Mouse (Mus musculus): ENCODE measurements around the gene Cfap20. TPM values are rescaled to one million over a fixed set of nuclear protein-coding genes. Genes with fewer than 3 reads are reported as not detected.

The Cfap20 gene
- 141 and 148 TPM in 2 replicates for polyA plus RNA-seq (2016; fragmentation: Nextera tagmentation; extraction: Ambion mirVana)

DNA sequence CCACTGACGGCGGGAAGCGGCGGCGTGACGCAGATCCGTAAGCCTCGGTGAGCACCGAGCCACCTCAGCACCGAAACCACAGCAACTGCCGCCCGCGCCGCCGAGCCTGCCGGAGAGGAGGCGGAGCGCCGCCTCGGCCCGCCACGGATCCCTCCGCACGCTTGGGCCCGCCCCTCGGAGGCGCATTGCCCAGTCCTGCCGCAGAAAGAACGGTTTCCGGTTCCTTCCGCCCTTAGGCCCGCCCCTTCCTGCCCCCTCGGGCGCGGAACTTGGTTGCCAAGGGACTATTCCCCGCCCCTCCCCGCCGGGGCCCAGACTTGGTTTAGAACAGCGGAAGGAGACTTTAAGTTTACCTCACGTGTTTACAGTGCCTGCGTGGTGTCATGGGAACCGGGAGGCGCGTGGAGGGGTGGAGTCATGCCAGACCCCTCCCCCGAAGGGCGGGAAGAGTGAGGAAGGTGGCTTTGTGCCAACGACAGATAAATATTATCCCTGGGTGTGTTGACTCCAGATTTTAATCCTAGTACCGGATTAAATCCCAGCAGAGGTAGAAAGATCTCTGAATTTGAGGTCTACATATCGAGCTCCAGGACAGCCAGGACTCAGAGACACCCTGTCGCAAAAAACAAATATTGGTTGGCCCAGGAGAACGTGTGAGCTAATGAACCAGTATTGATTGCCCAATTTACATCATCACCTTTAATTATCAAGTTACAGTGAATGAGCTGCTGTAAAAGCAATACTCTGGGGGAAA, at the start of gene Cfap20:
Gene Cfap20 (minus strand): TSS at position 184 of the 754 bp plus-strand sequence.
- 1% methylated on average over 51 of the region's 51 CpGs for WGBS
- Histone ChIP-seq H3K9me3 (no peaks in the 10 kb centered on the region), H3K27ac (replicated peaks) (peak within 1 kb of the TSS; percentile 94), H3K27me3 (replicated peaks; ENCODE audit: low read depth, poor library complexity, severe bottlenecking) (no peaks in the 10 kb centered on the region), H3K4me1 (peaks cover 33% of the 10 kb centered on the region), H3K4me3 (peak within 1 kb of the TSS; percentile 91), H3K36me3 (replicated peaks) (no peaks in the 10 kb centered on the region; the same call in 1 of the 2 replicates)
- peak; percentile 100 for DNase-seq (ENCODE audit: low spot score)

DNA sequence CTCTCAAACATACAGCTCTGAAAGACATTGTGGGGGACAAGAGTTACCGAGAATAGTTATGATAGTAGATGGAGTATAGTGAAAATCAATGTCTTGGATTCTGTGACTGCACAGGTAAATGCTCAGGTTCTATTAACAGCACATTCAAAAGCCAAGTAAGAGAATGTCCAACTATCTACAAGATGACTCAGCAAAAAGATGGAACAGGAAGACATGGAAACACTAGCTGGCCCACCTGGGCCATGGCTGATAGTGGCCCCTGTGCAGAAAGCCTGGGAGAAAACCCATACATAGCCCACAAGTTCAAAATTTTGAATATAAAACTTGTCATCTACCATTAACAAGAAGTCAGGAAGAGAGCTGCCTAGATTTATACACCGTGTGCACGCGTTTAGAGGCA, 35.3 kb upstream of the Cfap20 start:
- Histone ChIP-seq H3K27me3 (replicated peaks; ENCODE audit: low read depth, poor library complexity, severe bottlenecking) (no peaks in the 10 kb centered on the region), H3K4me1 (no peaks in the 10 kb centered on the region), H3K4me3 (no peak overlapping the region), H3K36me3 (replicated peaks) (peaks cover 96% of the 10 kb centered on the region), H3K27ac (replicated peaks) (no peak overlapping the region), H3K9me3 (no peaks in the 10 kb centered on the region)
- 97% methylated on average over 4 of the region's 4 CpGs for WGBS
- DNase-seq (ENCODE audit: low spot score): no peak

DNA sequence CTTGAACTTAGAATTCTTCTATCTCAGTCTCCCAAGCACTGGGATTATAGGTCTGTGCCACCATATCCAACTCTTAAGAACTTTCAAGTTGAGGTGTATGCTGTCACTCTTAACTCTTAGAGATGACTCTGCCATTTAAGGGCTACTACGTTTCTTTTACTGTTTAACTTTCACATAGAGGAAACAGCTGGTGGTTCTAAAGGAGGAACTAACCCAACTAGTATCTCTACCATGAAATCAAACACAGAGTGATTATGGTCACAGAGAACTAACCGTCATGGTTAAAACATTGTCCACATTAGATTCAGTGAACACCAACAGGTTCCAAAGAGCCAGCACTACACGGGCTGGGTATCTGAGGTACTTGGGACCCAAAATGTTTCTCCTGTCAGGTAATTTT, 34.3 kb upstream of the Cfap20 start:
- peaks cover 96% of the 10 kb centered on the region for H3K36me3 ChIP-seq (replicated peaks)
- no peak overlapping the region for H3K27ac ChIP-seq (replicated peaks)
- WGBS: 93% methylated on average over 3 of the region's 3 CpGs

DNA sequence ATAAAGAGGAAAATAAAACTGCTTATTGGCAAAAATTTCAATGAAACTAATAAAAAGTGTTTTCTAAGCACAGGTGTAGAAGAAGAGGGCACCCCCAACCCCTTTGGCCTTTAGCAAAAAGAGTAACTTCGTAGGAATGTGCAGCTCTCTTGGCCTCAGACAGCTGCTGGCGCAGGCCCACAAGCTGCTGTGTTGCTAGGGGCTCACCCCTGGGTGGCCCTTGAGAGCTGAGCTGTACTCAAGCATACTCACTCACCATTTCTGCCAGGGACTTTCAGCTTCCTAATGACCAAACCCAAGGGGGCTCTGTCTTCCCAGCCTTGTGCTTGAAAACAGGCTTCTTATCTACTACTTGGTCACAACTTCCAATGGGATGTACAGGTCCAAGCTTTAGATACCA, 31.9 kb upstream of the Cfap20 start:
- H3K27ac ChIP-seq (replicated peaks): no peak overlapping the region
- no peak for DNase-seq (ENCODE audit: low spot score)
- WGBS: 90% methylated on average over 2 of the region's 2 CpGs
- H3K27me3 ChIP-seq (replicated peaks; ENCODE audit: low read depth, poor library complexity, severe bottlenecking): no peaks in the 10 kb centered on the region
- H3K4me3 ChIP-seq: no peak overlapping the region
- H3K36me3 ChIP-seq (replicated peaks): peaks cover 96% of the 10 kb centered on the region
- H3K9me3 ChIP-seq: no peaks in the 10 kb centered on the region
- no peaks in the 10 kb centered on the region for H3K4me1 ChIP-seq

More for the DNA sequence above, 34.3 kb upstream of the Cfap20 start:
- H3K9me3 ChIP-seq: no peaks in the 10 kb centered on the region
- H3K27me3 ChIP-seq (replicated peaks; ENCODE audit: low read depth, poor library complexity, severe bottlenecking): no peaks in the 10 kb centered on the region
- no peak overlapping the region for H3K4me3 ChIP-seq
- H3K4me1 ChIP-seq: no peaks in the 10 kb centered on the region
- DNase-seq (ENCODE audit: low spot score): no peak

DNA sequence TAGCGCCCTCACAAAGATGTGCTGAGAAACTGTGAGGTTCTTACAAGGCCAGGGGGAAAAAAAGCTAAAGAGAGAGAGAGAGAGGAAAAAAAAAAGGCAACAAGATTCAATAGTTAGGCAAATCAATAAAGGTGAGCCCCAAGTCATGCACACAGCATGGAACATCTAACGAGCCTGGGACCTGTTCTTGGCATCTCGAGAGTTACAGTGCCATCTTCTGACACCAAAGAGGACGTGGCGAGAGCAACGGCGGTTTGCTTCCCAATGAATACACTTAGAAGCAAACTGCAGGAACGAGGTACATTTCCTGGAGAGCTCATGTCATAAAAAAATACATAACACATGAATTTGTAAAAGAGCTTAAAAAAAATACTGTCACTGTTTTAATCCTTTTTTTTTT, 17.8 kb upstream of the Cfap20 start:
- no peak for DNase-seq (ENCODE audit: low spot score)
- no peaks in the 10 kb centered on the region for H3K4me1 ChIP-seq
- no peaks in the 10 kb centered on the region for H3K27me3 ChIP-seq (replicated peaks; ENCODE audit: low read depth, poor library complexity, severe bottlenecking)
- no peak overlapping the region for H3K4me3 ChIP-seq
- peaks cover 99% of the 10 kb centered on the region for H3K36me3 ChIP-seq (replicated peaks)
- 77% methylated on average over 8 of the region's 8 CpGs for WGBS
- no peak overlapping the region for H3K27ac ChIP-seq (replicated peaks)
- no peaks in the 10 kb centered on the region for H3K9me3 ChIP-seq

DNA sequence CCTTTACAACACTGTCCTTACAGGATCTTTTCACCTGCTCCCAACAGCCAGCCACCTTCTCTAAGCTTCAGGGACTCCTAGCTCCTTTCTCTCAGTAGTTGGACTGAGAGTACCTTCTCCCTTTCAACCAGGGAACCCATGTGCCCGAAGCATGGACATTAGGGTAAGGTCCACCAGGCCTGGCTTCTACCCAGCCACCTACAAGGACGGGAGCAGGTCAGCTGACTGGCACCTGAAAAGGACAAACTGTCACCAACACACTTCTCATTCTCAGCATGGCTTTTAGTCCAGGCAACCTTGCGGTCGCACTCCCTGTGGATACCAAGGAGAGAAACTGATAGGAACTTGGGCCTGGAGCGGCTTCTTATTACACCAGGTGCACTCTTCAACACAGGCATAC, 15.6 kb upstream of the Cfap20 start:
- Histone ChIP-seq H3K4me3 (no peak overlapping the region), H3K4me1 (no peaks in the 10 kb centered on the region), H3K27me3 (replicated peaks; ENCODE audit: low read depth, poor library complexity, severe bottlenecking) (no peaks in the 10 kb centered on the region), H3K9me3 (no peaks in the 10 kb centered on the region), H3K27ac (replicated peaks) (no peak overlapping the region), H3K36me3 (replicated peaks) (peaks cover 89% of the 10 kb centered on the region)
- no peak for DNase-seq (ENCODE audit: low spot score)
- 96% methylated on average over 5 of the region's 5 CpGs for WGBS

DNA sequence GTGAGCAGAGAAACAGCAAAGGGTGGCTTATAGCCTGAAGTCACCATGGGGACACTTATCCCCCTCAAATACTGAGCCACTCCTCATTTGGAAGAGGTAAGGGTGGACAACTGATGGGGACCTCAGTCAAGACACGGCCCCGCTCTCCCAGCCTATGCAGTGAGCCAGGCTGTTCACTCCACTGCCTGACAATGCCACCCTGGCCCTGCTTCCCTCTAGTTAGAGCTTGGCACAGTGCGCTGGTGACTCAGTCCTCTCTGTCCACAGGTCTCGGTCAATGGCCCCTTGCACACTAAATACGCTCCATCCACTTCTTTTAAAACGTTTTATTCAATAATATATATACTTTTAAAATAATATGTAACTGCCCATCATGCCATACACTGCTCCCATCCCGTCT, 13.0 kb upstream of the Cfap20 start:
- H3K4me3 ChIP-seq: no peak overlapping the region
- WGBS: 89% methylated on average over 7 of the region's 7 CpGs
- H3K36me3 ChIP-seq (replicated peaks): peaks cover 63% of the 10 kb centered on the region
- H3K9me3 ChIP-seq: no peaks in the 10 kb centered on the region
- no peaks in the 10 kb centered on the region for H3K27me3 ChIP-seq (replicated peaks; ENCODE audit: low read depth, poor library complexity, severe bottlenecking)
- DNase-seq (ENCODE audit: low spot score): no peak
- H3K27ac ChIP-seq (replicated peaks): no peak overlapping the region
- H3K4me1 ChIP-seq: no peaks in the 10 kb centered on the region

DNA sequence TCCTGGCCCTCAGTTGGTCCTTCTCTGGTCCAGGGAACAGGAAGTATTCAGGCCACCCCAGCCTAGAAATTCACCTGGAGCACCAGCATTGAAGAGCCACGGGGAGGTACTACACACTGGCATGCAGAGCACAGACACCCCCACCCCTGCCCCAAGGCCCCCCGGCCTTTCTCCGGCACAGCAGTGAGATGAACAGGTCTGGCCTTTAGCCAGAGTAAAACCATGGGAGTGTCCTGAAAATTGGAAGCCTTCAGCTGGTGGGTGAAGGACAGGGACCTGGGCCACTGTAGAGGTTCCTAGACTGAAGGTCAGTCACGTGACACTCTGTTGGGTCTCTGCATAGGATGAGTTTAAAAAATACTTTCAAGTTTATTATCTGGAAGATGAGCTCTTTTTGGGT, 10.4 kb upstream of the Cfap20 start:
- DNase-seq (ENCODE audit: low spot score): no peak
- 91% methylated on average over 4 of the region's 4 CpGs for WGBS
- H3K9me3 ChIP-seq: no peaks in the 10 kb centered on the region
- H3K36me3 ChIP-seq (replicated peaks): peaks cover 38% of the 10 kb centered on the region
- H3K27ac ChIP-seq (replicated peaks): no peak overlapping the region
- no peaks in the 10 kb centered on the region; the same call in 1 of the 2 replicates for H3K4me1 ChIP-seq
- H3K27me3 ChIP-seq (replicated peaks; ENCODE audit: low read depth, poor library complexity, severe bottlenecking): no peaks in the 10 kb centered on the region
- no peak overlapping the region for H3K4me3 ChIP-seq

DNA sequence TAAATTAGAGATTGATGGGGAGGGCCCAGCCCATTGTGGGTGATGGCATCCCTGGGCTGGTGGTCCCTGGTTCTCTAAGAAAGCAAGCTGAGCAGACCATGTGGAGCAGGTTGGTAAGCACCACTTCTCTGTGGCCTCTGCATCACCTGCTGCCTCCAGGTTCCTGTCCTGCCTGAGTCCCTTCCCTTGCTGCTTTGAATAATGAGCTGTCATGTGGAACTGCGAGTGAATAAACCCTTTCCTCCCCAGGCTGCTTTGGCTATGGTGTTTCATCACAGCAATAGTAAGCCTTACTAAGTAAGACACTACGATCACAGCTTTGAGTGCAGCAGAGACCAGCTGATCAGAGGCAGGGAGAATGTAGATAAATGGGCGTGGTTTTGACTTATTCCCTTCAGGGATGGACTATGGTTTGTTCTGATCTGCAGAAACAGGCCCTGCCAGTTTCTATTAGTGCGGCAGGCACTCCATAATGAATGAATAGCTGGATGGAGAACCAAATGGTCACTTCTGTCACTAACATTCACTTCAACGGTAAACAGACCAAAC, 6.9 kb upstream of the Cfap20 start:
- no peak for DNase-seq (ENCODE audit: low spot score)
- Histone ChIP-seq H3K9me3 (no peaks in the 10 kb centered on the region), H3K27ac (replicated peaks) (no peak overlapping the region), H3K4me3 (no peak overlapping the region), H3K4me1 (no peaks in the 10 kb centered on the region; the same call in 1 of the 2 replicates), H3K36me3 (replicated peaks) (peaks cover 3% of the 10 kb centered on the region), H3K27me3 (replicated peaks; ENCODE audit: low read depth, poor library complexity, severe bottlenecking) (no peaks in the 10 kb centered on the region)
- 61% methylated on average over 5 of the region's 5 CpGs for WGBS

DNA sequence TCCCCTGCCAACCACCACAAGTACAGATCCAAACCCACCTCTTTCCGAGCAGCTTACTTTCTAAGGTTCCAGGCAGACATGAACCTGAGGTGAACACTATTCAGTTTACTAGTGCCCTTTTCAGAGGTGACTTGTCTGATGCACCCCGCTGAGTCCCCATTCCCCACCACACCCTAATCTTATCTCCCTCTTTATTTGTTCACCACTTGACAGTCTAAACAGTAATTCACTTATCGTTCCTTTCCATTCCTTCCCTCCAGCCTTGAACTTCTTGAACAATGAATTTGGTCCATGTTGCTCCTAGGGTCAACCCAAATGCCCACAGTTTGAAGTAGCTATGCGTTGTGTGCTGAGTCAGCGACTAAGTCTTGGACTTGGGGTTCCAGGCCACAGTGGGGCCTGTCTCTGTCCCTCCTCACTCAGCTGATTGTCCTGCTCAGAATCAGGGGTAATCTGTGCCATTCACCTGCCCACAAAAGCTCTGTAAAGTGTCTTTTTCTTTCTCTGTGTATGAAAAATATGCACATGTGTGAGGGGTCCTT, 5.6 kb upstream of the Cfap20 start:
- DNase-seq (ENCODE audit: low spot score): no peak
- 88% methylated on average over 5 of the region's 5 CpGs for whole genome bisulfite sequencing
- Histone ChIP-seq H3K27me3 (replicated peaks; ENCODE audit: low read depth, poor library complexity, severe bottlenecking) (no peaks in the 10 kb centered on the region), H3K27ac (replicated peaks) (no peak overlapping the region), H3K4me3 (no peak overlapping the region), H3K4me1 (no peaks in the 10 kb centered on the region; the same call in 1 of the 2 replicates), H3K36me3 (replicated peaks) (no peaks in the 10 kb centered on the region), H3K9me3 (no peaks in the 10 kb centered on the region)

DNA sequence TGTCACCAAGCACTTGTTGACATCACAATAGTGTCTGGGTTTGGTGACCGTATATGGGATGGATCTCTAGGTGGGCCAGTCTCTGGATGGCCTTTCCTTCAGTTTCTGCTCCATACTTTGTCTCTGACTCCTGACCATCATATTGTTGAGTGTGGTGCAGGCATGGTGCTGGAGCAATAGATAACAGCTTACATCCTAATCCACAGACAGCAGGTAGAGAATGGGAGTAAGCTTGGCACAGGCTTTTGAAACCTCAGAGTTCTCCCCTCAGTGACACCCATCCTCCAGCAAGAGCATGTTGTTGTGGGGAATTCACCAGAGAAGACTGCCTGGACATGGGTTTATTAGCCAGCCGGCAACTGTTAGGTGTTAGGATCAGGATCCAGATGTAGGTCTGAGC, 4.8 kb upstream of the Cfap20 start:
- 87% methylated on average over 2 of the region's 2 CpGs for WGBS
- no peak overlapping the region for H3K4me3 ChIP-seq
- H3K4me1 ChIP-seq: no peaks in the 10 kb centered on the region; the same call in 1 of the 2 replicates
- H3K36me3 ChIP-seq (replicated peaks): no peaks in the 10 kb centered on the region
- no peak for DNase-seq (ENCODE audit: low spot score)
- no peaks in the 10 kb centered on the region for H3K27me3 ChIP-seq (replicated peaks; ENCODE audit: low read depth, poor library complexity, severe bottlenecking)
- H3K27ac ChIP-seq (replicated peaks): no peak overlapping the region
- no peaks in the 10 kb centered on the region for H3K9me3 ChIP-seq

DNA sequence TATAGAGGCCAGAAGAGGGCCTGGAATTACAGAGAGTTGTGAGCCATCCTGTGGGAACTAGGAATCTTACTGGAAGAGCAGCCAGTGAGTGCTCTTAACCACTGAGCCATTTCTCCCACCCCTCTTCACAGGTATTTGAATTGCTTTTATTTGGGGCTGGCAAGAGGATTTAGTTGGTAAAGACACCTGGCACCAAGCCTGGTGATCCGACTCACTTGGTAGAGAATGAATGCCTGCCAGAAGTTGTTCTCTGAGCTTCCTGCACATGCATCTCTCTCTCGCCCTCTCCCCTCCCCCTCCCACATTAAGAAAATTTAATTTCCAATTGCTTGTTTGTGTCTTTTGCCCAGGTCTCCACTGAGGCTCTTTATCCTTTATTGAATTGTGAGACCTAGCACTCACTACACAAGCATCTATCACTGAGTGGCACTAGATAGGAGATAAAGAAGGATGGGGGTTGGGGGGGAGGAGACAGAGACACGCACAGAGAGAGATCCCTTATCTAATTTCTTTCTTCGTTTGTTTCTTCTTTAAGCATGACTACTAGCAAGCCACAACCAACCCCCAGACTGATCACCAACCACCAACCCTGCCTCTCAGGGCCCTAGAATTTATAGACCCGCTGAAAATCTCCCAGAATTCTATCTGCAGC, 2.8 kb upstream of the Cfap20 start:
- DNase-seq (ENCODE audit: low spot score): no peak
- Histone ChIP-seq H3K27me3 (replicated peaks; ENCODE audit: low read depth, poor library complexity, severe bottlenecking) (no peaks in the 10 kb centered on the region), H3K36me3 (replicated peaks) (no peaks in the 10 kb centered on the region), H3K4me3 (no peak overlapping the region), H3K27ac (replicated peaks) (no peak overlapping the region), H3K9me3 (no peaks in the 10 kb centered on the region), H3K4me1 (peaks cover 15% of the 10 kb centered on the region)
- 61% methylated on average over 5 of the region's 5 CpGs for WGBS

Measured in embryonic facial prominence, embryonic 10.5 days (tissue).